Mouse (Mus musculus) hindbrain, embryonic 13.5 days (tissue): ENCODE data around the gene Ebf1. TPM values are rescaled to one million over a fixed set of nuclear protein-coding genes. Genes with fewer than 3 reads are reported as not detected.
A peak's percentile ranks its signal among the peaks of the same experiment; 100 is the strongest.

Experiments used
- ATAC-seq: fragments of 200-750 bp; cut with Nextera tagmentation; 2 replicates; pipeline ENCODE4 v1.8.0; 2017; ENCODE audit warnings: moderate TSS enrichment; ENCODE audit not compliant: low FRiP score
- H3K27ac ChIP-seq: fragments of 300-500 bp; sonication (generic); 2 replicates; pipeline ENCODE4 v1.5.1; 2015; ENCODE audit warnings: inconsistent platforms, mild to moderate bottlenecking, moderate library complexity
- H3K27me3 ChIP-seq: fragments of 300-500 bp; sonication (generic); 2 replicates; pipeline ENCODE4 v1.6.1; 2015; ENCODE audit warnings: mild to moderate bottlenecking, inconsistent platforms
- H3K36me3 ChIP-seq: fragments of 300-500 bp; sonication (generic); 2 replicates; pipeline ENCODE4 v1.6.1; 2015; ENCODE audit warnings: mild to moderate bottlenecking, inconsistent platforms
- H3K4me1 ChIP-seq: fragments of 300-500 bp; sonication (generic); replicated peaks from 2 replicates; pipeline ENCODE4 v1.6.1; 2015; ENCODE audit warnings: inconsistent platforms
- H3K4me2 ChIP-seq: fragments of 300-500 bp; sonication (generic); 2 replicates; pipeline ENCODE4 v1.6.1; 2015; ENCODE audit warnings: inconsistent platforms, mild to moderate bottlenecking, moderate library complexity
- H3K4me3 ChIP-seq: fragments of 300-500 bp; sonication (generic); 2 replicates; pipeline ENCODE4 v1.5.1; 2015; ENCODE audit warnings: mild to moderate bottlenecking, inconsistent platforms
- H3K9ac ChIP-seq: fragments of 300-500 bp; sonication (generic); 2 replicates; pipeline ENCODE4 v1.6.1; 2015; ENCODE audit warnings: mild to moderate bottlenecking, inconsistent platforms
- H3K9me3 ChIP-seq: fragments of 300-500 bp; sonication (generic); 2 replicates; pipeline ENCODE4 v1.6.1; 2016; ENCODE audit warnings: inconsistent platforms
- WGBS: fragments of 180-500 bp; shearing (Covaris S2); methylation state at CpG from one replicate; pipeline ENCODE4 v1.1.7; 2015; 5-methylcytosine and 5-hydroxymethylcytosine counted together
- polyA plus RNA-seq: library from polyadenylated mRNA; unstranded; fragments of >200 nt; fragmentation: Nextera tagmentation; extraction: Ambion mirVana; gene quantifications from 2 replicates; pipeline ENCODE4 v1.2.1, GENCODE M21; 2015

Gene Ebf1
- polyA plus RNA-seq, 1 experiment from 2014 or later: 159 TPM

- WGBS: 48% methylated on average over 4 of the region's 4 CpGs
- H3K36me3 ChIP-seq: no peaks in the 10 kb centered on the region
- H3K27ac ChIP-seq: peak overlapping the region; percentile 61
- H3K4me3 ChIP-seq: no peak overlapping the region
- ATAC-seq: peak; percentile 71
- no peaks in the 10 kb centered on the region for H3K27me3 ChIP-seq
- H3K4me1 ChIP-seq: peaks cover 63% of the 10 kb centered on the region
- H3K9ac ChIP-seq: no peak overlapping the region
- H3K9me3 ChIP-seq: no peaks in the 10 kb centered on the region
- H3K4me2 ChIP-seq: no peak overlapping the region
These were observed 360.8 kb downstream of the Ebf1 start for GRCm38 (mm10) chr11:44977921-44978397.

- peaks cover 65% of the 10 kb centered on the region for H3K4me1 ChIP-seq
These were observed 362.3 kb downstream of the Ebf1 start for GRCm38 (mm10) chr11:44979391-44979790.

GRCm38 (mm10) chr11:44982225-44982624, 365.1 kb downstream of the Ebf1 start:
- H3K9ac ChIP-seq: no peak overlapping the region
- no peaks in the 10 kb centered on the region for H3K36me3 ChIP-seq
- peak overlapping the region; percentile 56 for H3K27ac ChIP-seq
- H3K4me3 ChIP-seq: no peak overlapping the region
- WGBS: 26% methylated on average over 9 of the region's 9 CpGs
- no peaks in the 10 kb centered on the region for H3K9me3 ChIP-seq
- peaks cover 42% of the 10 kb centered on the region for H3K4me1 ChIP-seq
- ATAC-seq: no peak
- no peaks in the 10 kb centered on the region for H3K27me3 ChIP-seq
- no peak overlapping the region for H3K4me2 ChIP-seq

More at GRCm38 (mm10) chr11:44979391-44979790, 362.3 kb downstream of the Ebf1 start:
- no peaks in the 10 kb centered on the region for H3K27me3 ChIP-seq
- WGBS: 84% methylated on average over 5 of the region's 5 CpGs
- H3K4me3 ChIP-seq: no peak overlapping the region
- no peak overlapping the region for H3K4me2 ChIP-seq
- H3K27ac ChIP-seq: peak overlapping the region; percentile 61
- no peak for ATAC-seq
- H3K9me3 ChIP-seq: no peaks in the 10 kb centered on the region
- no peak overlapping the region for H3K9ac ChIP-seq
- no peaks in the 10 kb centered on the region for H3K36me3 ChIP-seq

- ATAC-seq: no peak
- Histone ChIP-seq H3K4me1 (peaks cover 25% of the 10 kb centered on the region), H3K36me3 (no peaks in the 10 kb centered on the region), H3K9me3 (no peaks in the 10 kb centered on the region), H3K27ac (no peak overlapping the region), H3K4me3 (no peak overlapping the region), H3K9ac (no peak overlapping the region), H3K4me2 (no peak overlapping the region), H3K27me3 (no peaks in the 10 kb centered on the region)
- 88% methylated on average over 6 of the region's 6 CpGs for WGBS
These were observed 366.8 kb downstream of the Ebf1 start for GRCm38 (mm10) chr11:44983961-44984360.

GRCm38 (mm10) chr11:44984381-44984780, 367.3 kb downstream of the Ebf1 start:
- ATAC-seq: no peak
- no peaks in the 10 kb centered on the region for H3K9me3 ChIP-seq
- no peak overlapping the region for H3K4me3 ChIP-seq
- no peaks in the 10 kb centered on the region for H3K36me3 ChIP-seq
- H3K9ac ChIP-seq: no peak overlapping the region
- no peak overlapping the region for H3K27ac ChIP-seq
- peaks cover 21% of the 10 kb centered on the region for H3K4me1 ChIP-seq
- H3K4me2 ChIP-seq: no peak overlapping the region
- H3K27me3 ChIP-seq: no peaks in the 10 kb centered on the region
- 37% methylated on average over 7 of the region's 7 CpGs for WGBS

GRCm38 (mm10) chr11:44987796-44988195, 370.7 kb downstream of the Ebf1 start:
- 70% methylated on average over 4 of the region's 4 CpGs for WGBS
- no peak overlapping the region for H3K9ac ChIP-seq
- peaks cover 9% of the 10 kb centered on the region for H3K36me3 ChIP-seq
- H3K4me1 ChIP-seq: peaks cover 3% of the 10 kb centered on the region
- H3K9me3 ChIP-seq: no peaks in the 10 kb centered on the region
- H3K27me3 ChIP-seq: no peaks in the 10 kb centered on the region
- no peak overlapping the region for H3K27ac ChIP-seq
- no peak for ATAC-seq
- no peak overlapping the region for H3K4me3 ChIP-seq
- H3K4me2 ChIP-seq: no peak overlapping the region

GRCm38 (mm10) chr11:45002681-45003286, 385.7 kb downstream of the Ebf1 start:
- H3K9me3 ChIP-seq: no peaks in the 10 kb centered on the region
- no peak for ATAC-seq
- H3K27me3 ChIP-seq: no peaks in the 10 kb centered on the region
- no peak overlapping the region for H3K9ac ChIP-seq
- 83% methylated on average over 5 of the region's 5 CpGs for WGBS
- 0 out of 2 replicates have a peak, but pooled peaks cover 2% of the 10 kb centered on the region for H3K36me3 ChIP-seq
- peaks cover 10% of the 10 kb centered on the region for H3K4me1 ChIP-seq
- H3K27ac ChIP-seq: no peak overlapping the region
- H3K4me3 ChIP-seq: no peak overlapping the region
- no peak overlapping the region for H3K4me2 ChIP-seq

GRCm38 (mm10) chr11:45003716-45004437, 386.8 kb downstream of the Ebf1 start:
- 39% methylated on average over 9 of the region's 9 CpGs for WGBS
- no peaks in the 10 kb centered on the region for H3K9me3 ChIP-seq
- no peaks in the 10 kb centered on the region for H3K27me3 ChIP-seq
- no peak overlapping the region for H3K4me3 ChIP-seq
- H3K36me3 ChIP-seq: 0 out of 2 replicates have a peak, but pooled peaks cover 2% of the 10 kb centered on the region
- no peak for ATAC-seq
- H3K4me1 ChIP-seq: peaks cover 14% of the 10 kb centered on the region
- H3K4me2 ChIP-seq: no peak overlapping the region
- H3K27ac ChIP-seq: peak overlapping the region; percentile 67
- H3K9ac ChIP-seq: no peak overlapping the region

GRCm38 (mm10) chr11:45007311-45007710, 390.2 kb downstream of the Ebf1 start:
- Histone ChIP-seq H3K27ac (0 out of 2 replicates have a peak overlapping the region, but pooled peaks have one; percentile 30), H3K4me1 (peaks cover 14% of the 10 kb centered on the region), H3K9ac (no peak overlapping the region), H3K4me3 (no peak overlapping the region), H3K27me3 (no peaks in the 10 kb centered on the region), H3K9me3 (no peaks in the 10 kb centered on the region), H3K4me2 (no peak overlapping the region), H3K36me3 (no peaks in the 10 kb centered on the region)
- WGBS: 47% methylated on average over 11 of the region's 11 CpGs
- ATAC-seq: no peak

GRCm38 (mm10) chr11:45008078-45008477, 391.0 kb downstream of the Ebf1 start:
- Histone ChIP-seq H3K4me1 (peaks cover 14% of the 10 kb centered on the region), H3K27ac (no peak overlapping the region), H3K36me3 (no peaks in the 10 kb centered on the region), H3K27me3 (no peaks in the 10 kb centered on the region), H3K9ac (no peak overlapping the region), H3K4me2 (peak overlapping the region; percentile 45), H3K9me3 (no peaks in the 10 kb centered on the region), H3K4me3 (no peak overlapping the region)
- WGBS: 4% methylated on average over 7 of the region's 7 CpGs
- peak; percentile 36; the same call in 1 of the 2 replicates for ATAC-seq

GRCm38 (mm10) chr11:45008760-45009159, 391.6 kb downstream of the Ebf1 start:
- 96% methylated on average over 5 of the region's 5 CpGs for WGBS
- no peak overlapping the region for H3K4me2 ChIP-seq
- no peak for ATAC-seq
- no peaks in the 10 kb centered on the region for H3K27me3 ChIP-seq
- H3K4me3 ChIP-seq: no peak overlapping the region
- H3K27ac ChIP-seq: no peak overlapping the region
- H3K36me3 ChIP-seq: no peaks in the 10 kb centered on the region
- no peaks in the 10 kb centered on the region for H3K9me3 ChIP-seq
- H3K4me1 ChIP-seq: peaks cover 11% of the 10 kb centered on the region
- no peak overlapping the region for H3K9ac ChIP-seq

- no peak overlapping the region for H3K9ac ChIP-seq
- no peak overlapping the region for H3K27ac ChIP-seq
- ATAC-seq: no peak
- 94% methylated on average over 1 of the region's 1 CpGs for WGBS
- no peak overlapping the region for H3K4me3 ChIP-seq
- H3K4me2 ChIP-seq: no peak overlapping the region
- H3K9me3 ChIP-seq: no peaks in the 10 kb centered on the region
- no peaks in the 10 kb centered on the region for H3K27me3 ChIP-seq
- H3K36me3 ChIP-seq: no peaks in the 10 kb centered on the region
- peaks cover 6% of the 10 kb centered on the region; the same call in 1 of the 2 replicates for H3K4me1 ChIP-seq
These were observed 395.0 kb downstream of the Ebf1 start for GRCm38 (mm10) chr11:45012081-45012480.
